ENCODE assay signal across 8 mouse cellular contexts in the genomic region with DNA sequence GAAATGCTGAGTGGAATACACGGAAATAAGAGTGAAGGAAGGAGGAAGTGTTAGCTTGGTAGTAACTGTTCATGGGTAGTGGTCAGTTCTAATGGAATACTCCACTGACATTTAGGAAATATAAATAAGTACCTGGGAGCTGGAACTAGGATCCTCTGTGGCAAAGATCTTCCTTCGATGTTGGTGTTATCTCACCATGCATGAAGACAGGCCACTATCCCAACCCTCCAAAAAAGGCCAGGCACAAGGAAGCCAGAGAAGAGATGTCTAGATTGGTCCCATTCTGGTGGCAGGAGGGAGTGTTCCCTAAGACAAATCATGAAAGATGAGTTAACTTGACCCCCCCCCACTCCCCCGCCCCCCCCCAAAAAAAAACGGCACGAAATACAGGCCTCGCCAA. TPM values are rescaled to one million over a fixed set of nuclear protein-coding genes. Genes with fewer than 3 reads are reported as not detected.
DNase-seq lines count a peak whose midpoint lies in the region; ATAC-seq and TF ChIP-seq lines count a peak whose summit lies in the region.

No protein-coding gene starts in this region.

- H3K27me3 ChIP-seq in heart, embryonic 10.5 days (ENCODE audit: insufficient read depth, poor library complexity, severe bottlenecking) = no peaks in the 10 kb centered on the region
- H3K27me3 ChIP-seq in E14TG2a.4 (ENCODE audit: insufficient read depth, low read length) = peaks cover 4% of the 10 kb centered on the region
- H3K27me3 ChIP-seq in forebrain, embryonic 16.5 days (replicated peaks; ENCODE audit: control insufficient read depth, insufficient read depth, low read length) = no peaks in the 10 kb centered on the region
- no peaks in the 10 kb centered on the region for H3K27me3 ChIP-seq in liver, embryonic 16.5 days (ENCODE audit: control insufficient read depth, insufficient read depth, low read depth, low read length)

- no peaks in the 10 kb centered on the region for H3K36me3 ChIP-seq in heart, embryonic 10.5 days
- no peaks in the 10 kb centered on the region for H3K36me3 ChIP-seq in E14TG2a.4 (ENCODE audit: insufficient read depth, low read length)
- H3K36me3 ChIP-seq in forebrain, embryonic 16.5 days (ENCODE audit: control insufficient read depth, insufficient read depth) = no peaks in the 10 kb centered on the region
- no peaks in the 10 kb centered on the region for H3K36me3 ChIP-seq in liver, embryonic 16.5 days (ENCODE audit: control insufficient read depth, insufficient read depth)

- no peaks in the 10 kb centered on the region for H3K9me3 ChIP-seq in heart, embryonic 10.5 days
- no peaks in the 10 kb centered on the region for H3K9me3 ChIP-seq in E14TG2a.4 (ENCODE audit: low read length)
- H3K9me3 ChIP-seq in forebrain, embryonic 16.5 days (ENCODE audit: control insufficient read depth, low read length) = no peaks in the 10 kb centered on the region
- H3K9me3 ChIP-seq in liver, embryonic 16.5 days (replicated peaks; ENCODE audit: control insufficient read depth, low read length) = no peaks in the 10 kb centered on the region

- DNase-seq in heart, embryonic 10.5 days (ENCODE audit: low spot score) = no peak
- DNase-seq in heart, postnatal 4 days = no peak
- DNase-seq in ovary, postnatal 14 days (ENCODE audit: low spot score) = no peak
- no peak for DNase-seq in layer of hippocampus, postnatal 10 days (ENCODE audit: low spot score in 2 of 2)
- no peak for DNase-seq in thymus, postnatal 0 days (ENCODE audit: low spot score)

- no peak for TF ChIP-seq CTCF in E14TG2a.4 (conservative IDR thresholded peaks at IDR 0.05; ENCODE audit: low read length)

- WGBS in heart, embryonic 10.5 days = 17% methylated on average over 6 of the region's 6 CpGs
- WGBS in forebrain, embryonic 16.5 days = 20% methylated on average over 6 of the region's 6 CpGs
- WGBS in liver, embryonic 16.5 days (ENCODE audit: insufficient replicate concordance) = 7% methylated on average over 6 of the region's 6 CpGs

- H3K4me2 ChIP-seq in forebrain, embryonic 16.5 days (ENCODE audit: low read length) = peak overlapping the region; percentile 77
- H3K4me2 ChIP-seq in liver, embryonic 16.5 days (ENCODE audit: low read depth, low read length) = peak overlapping the region; percentile 93

- no peak for ATAC-seq in forebrain, embryonic 16.5 days
- ATAC-seq in liver, embryonic 16.5 days (ENCODE audit: low read depth) = no peak

- H3K27ac ChIP-seq in heart, embryonic 10.5 days = peak overlapping the region; percentile 97
- H3K27ac ChIP-seq in forebrain, embryonic 16.5 days (ENCODE audit: low read length) = peak overlapping the region; percentile 97
- peak overlapping the region; percentile 99 for H3K27ac ChIP-seq in liver, embryonic 16.5 days (ENCODE audit: low read length)

- peak overlapping the region; percentile 80 for H3K9ac ChIP-seq in forebrain, embryonic 16.5 days (replicated peaks; ENCODE audit: low read depth, low read length)
- H3K9ac ChIP-seq in liver, embryonic 16.5 days (ENCODE audit: low read depth, low read length) = peak overlapping the region; percentile 74

- H3K4me3 ChIP-seq in heart, embryonic 10.5 days = peak overlapping the region; percentile 82
- peak overlapping the region; percentile 92 for H3K4me3 ChIP-seq in E14TG2a.4 (replicated peaks; ENCODE audit: low read length)
- peak overlapping the region; percentile 83 for H3K4me3 ChIP-seq in forebrain, embryonic 16.5 days (replicated peaks; ENCODE audit: low read length)
- H3K4me3 ChIP-seq in liver, embryonic 16.5 days (ENCODE audit: low read depth, low read length) = peak overlapping the region; percentile 90

- H3K4me1 ChIP-seq in heart, embryonic 10.5 days = peaks cover 17% of the 10 kb centered on the region
- H3K4me1 ChIP-seq in E14TG2a.4 (replicated peaks; ENCODE audit: low read depth, low read length) = peaks cover 14% of the 10 kb centered on the region
- H3K4me1 ChIP-seq in forebrain, embryonic 16.5 days (replicated peaks; ENCODE audit: control insufficient read depth, insufficient read depth, low read length) = peaks cover 9% of the 10 kb centered on the region
- peaks cover 15% of the 10 kb centered on the region for H3K4me1 ChIP-seq in liver, embryonic 16.5 days (ENCODE audit: control insufficient read depth, low read depth, low read length)

RNA-seq across cellular contexts. Expression of a gene that starts 0.6 kb away (rescaled TPM):
- polyA plus RNA-seq in heart, embryonic 10.5 days (2016; fragmentation: Nextera tagmentation; extraction: Ambion mirVana) = 80.8 and 91.5 TPM in 2 replicates
- 10 to 100 TPM; 83.3 to 87.0 TPM for total RNA-seq in heart, postnatal 4 days (2021)
- polyA plus RNA-seq in forebrain, embryonic 16.5 days (2015; fragmentation: Nextera tagmentation; extraction: Ambion mirVana) = 37.8 and 47.8 TPM in 2 replicates
- 39.0 and 42.3 TPM in 2 replicates for polyA plus RNA-seq in liver, embryonic 16.5 days (2015; fragmentation: Nextera tagmentation; extraction: Ambion mirVana)
- total RNA-seq in layer of hippocampus, postnatal 10 days (2021) = 10 to 100 TPM; 35.6 to 35.7 TPM
- polyA plus RNA-seq in thymus, postnatal 0 days (2015; fragmentation: Nextera tagmentation; extraction: Ambion mirVana) = 109 and 111 TPM in 2 replicates
